Comparison of ENCODE assay signal across 22 mouse cellular contexts in the genomic region with DNA sequence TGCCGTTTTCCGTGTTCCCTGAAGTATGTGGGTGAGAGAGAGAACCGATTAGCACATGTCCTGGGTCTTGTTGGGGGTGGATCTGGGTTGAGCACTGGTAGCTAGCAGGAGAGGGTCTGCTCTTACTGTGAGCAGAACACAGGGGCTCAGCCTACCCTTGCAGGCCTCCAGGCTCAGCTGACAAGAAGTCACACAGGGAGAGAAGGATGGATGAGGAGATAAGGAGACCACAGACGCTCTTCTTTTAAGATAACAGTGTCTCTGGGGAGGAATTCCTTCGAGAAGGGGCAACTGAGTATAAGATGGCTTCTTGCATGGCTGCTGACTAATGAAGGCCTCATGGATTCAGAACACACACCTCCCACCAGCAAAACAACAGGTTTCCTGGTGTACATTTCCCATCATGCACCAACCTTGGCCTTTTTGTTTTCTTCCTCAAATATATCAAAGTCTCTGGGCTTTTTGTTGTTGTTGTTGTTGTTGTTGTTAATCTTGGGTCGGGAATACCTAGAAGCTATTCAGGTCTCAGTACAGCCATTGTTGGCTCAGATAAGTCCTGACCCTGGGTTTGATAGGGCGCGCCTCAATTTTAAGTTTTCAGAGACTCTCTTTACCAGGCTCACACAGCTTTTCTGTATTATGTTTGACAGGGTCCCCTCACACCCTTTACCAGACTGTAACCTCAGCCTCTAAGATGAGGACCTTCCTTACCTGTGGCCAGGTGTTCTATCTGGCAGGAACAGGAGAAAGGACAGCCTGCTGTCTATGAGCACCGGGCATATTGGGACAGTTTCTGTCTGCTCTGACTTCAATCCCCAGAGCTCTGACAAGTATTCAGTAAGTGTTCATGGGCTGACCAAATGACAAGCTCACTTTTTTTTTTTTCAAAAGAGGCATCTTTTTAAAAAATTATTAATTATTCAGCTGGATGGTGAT. TPM values are rescaled to one million over a fixed set of nuclear protein-coding genes. Genes with fewer than 3 reads are reported as not detected.
DNase-seq lines count a peak whose midpoint lies in the region; ATAC-seq and TF ChIP-seq lines count a peak whose summit lies in the region.
"Had no signal": no experiment of that assay in that cellular context is flagged by ENCODE, and none has a peak within 500 bp of the region (broad histone marks: within the 10 kb centered on the region; RNA-seq: fewer than 3 reads in every experiment).

No protein-coding gene starts in this region.

- H3K36me3 ChIP-seq in stomach, embryonic 15.5 days: no peaks in the 10 kb centered on the region
- H3K36me3 ChIP-seq in stomach, postnatal 0 days (ENCODE audit: control insufficient read depth, insufficient read depth, low read length): no peaks in the 10 kb centered on the region
- H3K36me3 ChIP-seq in embryonic facial prominence, embryonic 10.5 days (replicated peaks): no peaks in the 10 kb centered on the region
- H3K36me3 ChIP-seq in liver, embryonic 15.5 days (replicated peaks): no peaks in the 10 kb centered on the region
- H3K36me3 ChIP-seq: hindbrain, embryonic 15.5 days; midbrain, embryonic 15.5 days had no signal

- H3K4me3 ChIP-seq in stomach, embryonic 15.5 days (replicated peaks): no peak overlapping the region
- no peak overlapping the region for H3K4me3 ChIP-seq in stomach, postnatal 0 days (ENCODE audit: low read depth, low read length)
- no peak overlapping the region for H3K4me3 ChIP-seq in embryonic facial prominence, embryonic 10.5 days
- H3K4me3 ChIP-seq in liver, embryonic 15.5 days (replicated peaks): no peak overlapping the region
- H3K4me3 ChIP-seq: hindbrain, embryonic 15.5 days; left cerebral cortex, adult 2 months; midbrain, embryonic 15.5 days had no signal

- no peaks in the 10 kb centered on the region for H3K27me3 ChIP-seq in stomach, embryonic 15.5 days (replicated peaks)
- H3K27me3 ChIP-seq in stomach, postnatal 0 days (ENCODE audit: control insufficient read depth, insufficient read depth, low read length): no peaks in the 10 kb centered on the region
- no peaks in the 10 kb centered on the region for H3K27me3 ChIP-seq in embryonic facial prominence, embryonic 10.5 days (replicated peaks; ENCODE audit: low read depth, poor library complexity, severe bottlenecking)
- H3K27me3 ChIP-seq in liver, embryonic 15.5 days: no peaks in the 10 kb centered on the region
- H3K27me3 ChIP-seq: hindbrain, embryonic 15.5 days; midbrain, embryonic 15.5 days had no signal

- WGBS in stomach, embryonic 15.5 days: 53% methylated on average over 9 of the region's 9 CpGs
- WGBS in stomach, postnatal 0 days: 68% methylated on average over 9 of the region's 9 CpGs
- WGBS in embryonic facial prominence, embryonic 10.5 days: 76% methylated on average over 9 of the region's 9 CpGs
- WGBS in liver, embryonic 15.5 days (ENCODE audit: insufficient replicate concordance): 18% methylated on average over 9 of the region's 9 CpGs

- no peak overlapping the region for H3K4me2 ChIP-seq in stomach, embryonic 15.5 days
- H3K4me2 ChIP-seq in stomach, postnatal 0 days (replicated peaks; ENCODE audit: low read depth): no peak overlapping the region
- H3K4me2 ChIP-seq in liver, embryonic 15.5 days: peak overlapping the region; percentile 53
- H3K4me2 ChIP-seq: hindbrain, embryonic 15.5 days; lung, embryonic 14.5 days; midbrain, embryonic 15.5 days had no signal

- no peaks in the 10 kb centered on the region for H3K9me3 ChIP-seq in stomach, embryonic 15.5 days
- no peaks in the 10 kb centered on the region for H3K9me3 ChIP-seq in stomach, postnatal 0 days (ENCODE audit: control insufficient read depth, low read length)
- H3K9me3 ChIP-seq in embryonic facial prominence, embryonic 10.5 days: no peaks in the 10 kb centered on the region
- no peaks in the 10 kb centered on the region for H3K9me3 ChIP-seq in liver, embryonic 15.5 days (replicated peaks)
- H3K9me3 ChIP-seq: hindbrain, embryonic 15.5 days; midbrain, embryonic 15.5 days had no signal

- H3K27ac ChIP-seq in stomach, embryonic 15.5 days: no peak overlapping the region
- no peak overlapping the region for H3K27ac ChIP-seq in stomach, postnatal 0 days (replicated peaks)
- 0 out of 2 replicates have a peak overlapping the region, but pooled peaks have one; percentile 24 for H3K27ac ChIP-seq in embryonic facial prominence, embryonic 10.5 days (replicated peaks)
- peak overlapping the region; percentile 78 for H3K27ac ChIP-seq in liver, embryonic 15.5 days (replicated peaks)
- H3K27ac ChIP-seq: hindbrain, embryonic 15.5 days; left cerebral cortex, adult 2 months; macrophage; midbrain, embryonic 15.5 days had no signal

- H3K9ac ChIP-seq in stomach, embryonic 15.5 days: no peak overlapping the region
- H3K9ac ChIP-seq in stomach, postnatal 0 days (ENCODE audit: low read length): no peak overlapping the region
- H3K9ac ChIP-seq in liver, embryonic 15.5 days: no peak overlapping the region
- H3K9ac ChIP-seq: hindbrain, embryonic 15.5 days; lung, embryonic 14.5 days; midbrain, embryonic 15.5 days had no signal

- peak; percentile 45; the same call in 1 of the 2 replicates for ATAC-seq in stomach, embryonic 15.5 days (ENCODE audit: insufficient read depth, low FRiP score, low read depth)
- no peak for ATAC-seq in stomach, postnatal 0 days (ENCODE audit: low FRiP score, low TSS enrichment)
- peak; percentile 89 for ATAC-seq in liver, embryonic 15.5 days (ENCODE audit: insufficient read depth)
- ATAC-seq: forebrain, embryonic 14.5 days; intestine, postnatal 0 days; midbrain, embryonic 15.5 days had no signal

- TF ChIP-seq EP300 in stomach, postnatal 0 days (optimal IDR thresholded peaks at IDR 0.05): no peak

- peaks cover 15% of the 10 kb centered on the region for H3K4me1 ChIP-seq in stomach, embryonic 15.5 days
- peaks cover 13% of the 10 kb centered on the region for H3K4me1 ChIP-seq in stomach, postnatal 0 days (replicated peaks; ENCODE audit: control insufficient read depth, insufficient read depth)
- peaks cover 24% of the 10 kb centered on the region for H3K4me1 ChIP-seq in embryonic facial prominence, embryonic 10.5 days
- H3K4me1 ChIP-seq in liver, embryonic 15.5 days (replicated peaks): peaks cover 55% of the 10 kb centered on the region
- H3K4me1 ChIP-seq: hindbrain, embryonic 15.5 days; midbrain, embryonic 15.5 days had no signal

- no peak for DNase-seq in stomach, postnatal 0 days (ENCODE audit: low spot score)
- DNase-seq in embryonic facial prominence, embryonic 10.5 days (ENCODE audit: low spot score): no peak
- no peak for DNase-seq in frontal cortex, postnatal 36 days (ENCODE audit: low spot score in 2 of 2)
- no peak for DNase-seq in cerebellum, adult 9-11 months
- no peak for DNase-seq in natural killer cell, adult 2 months (ENCODE audit: low spot score in 2 of 2)
- DNase-seq: cerebellum, adult 8-10 months; embryo, embryonic 11 days; heart, postnatal 10 days; kidney, postnatal 10 days; lung, embryonic 14.5 days; retina, postnatal 1 day; right cerebral cortex, postnatal 4 days; thymus, postnatal 4 days had no signal

- TF ChIP-seq CTCF in stomach, postnatal 0 days (IDR thresholded peaks at IDR 0.05; ENCODE audit: low read depth): no peak

RNA-seq across cellular contexts. Expression of gene Scgb1a1, which starts 37.2 kb away (rescaled TPM):
- not detected in 2 replicates for polyA plus RNA-seq in stomach, embryonic 15.5 days (2015; fragmentation: Nextera tagmentation; extraction: Ambion mirVana)
- polyA plus RNA-seq in stomach, postnatal 0 days (2015; fragmentation: Nextera tagmentation; extraction: Ambion mirVana): 10.8 and 12.6 TPM in 2 replicates
- polyA plus RNA-seq in embryonic facial prominence, embryonic 10.5 days (2016; fragmentation: Nextera tagmentation; extraction: Ambion mirVana): not detected in 2 replicates
- not detected in 2 replicates for polyA plus RNA-seq in liver, embryonic 15.5 days (2015; fragmentation: Nextera tagmentation; extraction: Ambion mirVana)
- polyA plus RNA-seq: forebrain, embryonic 14.5 days; hindbrain, embryonic 15.5 days; intestine, postnatal 0 days; limb, embryonic 11.5 days; lung, embryonic 14.5 days; macrophage; midbrain, embryonic 15.5 days had no signal

Comparison
In these comparisons a context has a peak if more than half of its experiments do, and no peak if none do; other contexts are left out.
1. H3K27ac ChIP-seq: peak in embryonic facial prominence, embryonic 10.5 days (single experiment) and liver, embryonic 15.5 days (single experiment); none in stomach, embryonic 15.5 days (single experiment) and stomach, postnatal 0 days (single experiment).